Mouse (Mus musculus): ENCODE results near the gene Olfr328.

GRCm38 (mm10) chr11:58578636-58579035 is 23.2 kb upstream of the Olfr328 start:
- no peak for TF ChIP-seq CTCF (IDR thresholded peaks at IDR 0.05; ENCODE audit: low read depth)
- TF ChIP-seq EP300 (IDR thresholded peaks at IDR 0.05; ENCODE audit: low read depth), result no peak

Measured in liver, postnatal 0 days (tissue).